Comparison of ENCODE assay signal across 11 mouse cellular contexts in genomic region chr12:73201587-73201986, GRCm38 (mm10).
A peak's percentile ranks its signal among the peaks of the same experiment; 100 is the strongest.
DNase-seq lines count a peak whose midpoint lies in the region; ATAC-seq lines count a peak whose summit lies in the region.
"Had no signal": no experiment of that assay in that cellular context is flagged by ENCODE, and none has a peak within 500 bp of the region (broad histone marks: within the 10 kb centered on the region; RNA-seq: fewer than 3 reads in every experiment).

No protein-coding gene starts in this region.

- WGBS in embryonic facial prominence, embryonic 15.5 days = 18% methylated on average over 3 of the region's 3 CpGs
- 68% methylated on average over 3 of the region's 3 CpGs for WGBS in intestine, embryonic 15.5 days

- no peaks in the 10 kb centered on the region for H3K9me3 ChIP-seq in embryonic facial prominence, embryonic 15.5 days (replicated peaks)
- H3K9me3 ChIP-seq in intestine, embryonic 15.5 days = no peaks in the 10 kb centered on the region
- H3K9me3 ChIP-seq: embryonic facial prominence, embryonic 12.5 days; liver, embryonic 13.5 days had no signal

- no peaks in the 10 kb centered on the region for H3K4me1 ChIP-seq in embryonic facial prominence, embryonic 15.5 days
- H3K4me1 ChIP-seq in intestine, embryonic 15.5 days (replicated peaks) = no peaks in the 10 kb centered on the region

- no peak overlapping the region for H3K9ac ChIP-seq in embryonic facial prominence, embryonic 15.5 days
- no peak overlapping the region for H3K9ac ChIP-seq in intestine, embryonic 15.5 days
- H3K9ac ChIP-seq: embryonic facial prominence, embryonic 12.5 days; liver, embryonic 13.5 days had no signal

- H3K4me3 ChIP-seq in embryonic facial prominence, embryonic 15.5 days (replicated peaks) = no peak overlapping the region
- H3K4me3 ChIP-seq in intestine, embryonic 15.5 days (replicated peaks) = no peak overlapping the region
- H3K4me3 ChIP-seq: embryonic facial prominence, embryonic 12.5 days; liver, embryonic 13.5 days had no signal

- H3K27me3 ChIP-seq in embryonic facial prominence, embryonic 15.5 days = no peaks in the 10 kb centered on the region
- no peaks in the 10 kb centered on the region for H3K27me3 ChIP-seq in intestine, embryonic 15.5 days (replicated peaks)
- H3K27me3 ChIP-seq: embryonic facial prominence, embryonic 12.5 days; liver, embryonic 13.5 days had no signal

- H3K36me3 ChIP-seq in embryonic facial prominence, embryonic 15.5 days = peaks cover 5% of the 10 kb centered on the region; the same call in 1 of the 2 replicates
- no peaks in the 10 kb centered on the region for H3K36me3 ChIP-seq in intestine, embryonic 15.5 days
- H3K36me3 ChIP-seq: embryonic facial prominence, embryonic 12.5 days; liver, embryonic 13.5 days had no signal

- H3K4me2 ChIP-seq in embryonic facial prominence, embryonic 15.5 days (replicated peaks) = no peak overlapping the region
- no peak overlapping the region for H3K4me2 ChIP-seq in intestine, embryonic 15.5 days (replicated peaks)
- H3K4me2 ChIP-seq: embryonic facial prominence, embryonic 12.5 days; liver, embryonic 13.5 days had no signal

- ATAC-seq in embryonic facial prominence, embryonic 15.5 days (ENCODE audit: insufficient number of reproducible peaks, low FRiP score, low TSS enrichment, low read depth) = no peak
- ATAC-seq in intestine, embryonic 15.5 days = no peak
- ATAC-seq: hindbrain, embryonic 16.5 days had no signal

- 0 out of 2 replicates have a peak overlapping the region, but pooled peaks have one; percentile 28 for H3K27ac ChIP-seq in embryonic facial prominence, embryonic 15.5 days (replicated peaks)
- no peak overlapping the region for H3K27ac ChIP-seq in intestine, embryonic 15.5 days
- H3K27ac ChIP-seq: embryonic facial prominence, embryonic 12.5 days; liver, embryonic 13.5 days had no signal

- peak; percentile 30 for DNase-seq in adrenal gland, adult 2 months
- no peak for DNase-seq in adrenal gland, postnatal 4 days (ENCODE audit: low spot score in 2 of 2)
- peak; percentile 59 for DNase-seq in layer of hippocampus, adult 9-11 months
- no peak for DNase-seq in layer of hippocampus, postnatal 14 days (ENCODE audit: low spot score in 2 of 2)
- DNase-seq in naive thymus-derived CD4-positive, alpha-beta T cell, adult 2 months (ENCODE audit: low read depth) = peak; percentile 74
- DNase-seq in cerebellum, adult 9-11 months = no peak
- DNase-seq: liver, embryonic 13.5 days had no signal

Comparison
In these comparisons a context has a peak if more than half of its experiments do, and no peak if none do; other contexts are left out.
1. DNase-seq: peak in adrenal gland, adult 2 months (single experiment), layer of hippocampus, adult 9-11 months (single experiment) and naive thymus-derived CD4-positive, alpha-beta T cell, adult 2 months (single experiment); none in adrenal gland, postnatal 4 days (0 of 2), layer of hippocampus, postnatal 14 days (0 of 2) and cerebellum, adult 9-11 months (single experiment).